ENCODE assay signal across 27 mouse cellular contexts in genomic region chr15:86339736-86340135, GRCm38 (mm10).
"Had no signal": no experiment of that assay in that cellular context is flagged by ENCODE, and none has a peak within 500 bp of the region (broad histone marks: within the 10 kb centered on the region; RNA-seq: fewer than 3 reads in every experiment).

No protein-coding gene starts in this region.

- H3K4me1 ChIP-seq: heart, embryonic 15.5 days; liver, embryonic 13.5 days had no signal

- H3K4me2 ChIP-seq: heart, embryonic 11.5 days; heart, embryonic 13.5 days; heart, embryonic 15.5 days; hindbrain, embryonic 14.5 days; intestine, embryonic 15.5 days; limb, embryonic 12.5 days; liver, embryonic 11.5 days; liver, embryonic 13.5 days had no signal

- H3K27me3 ChIP-seq: heart, embryonic 15.5 days; intestine, embryonic 15.5 days; limb, embryonic 12.5 days; liver, embryonic 13.5 days had no signal

- H3K36me3 ChIP-seq: heart, embryonic 13.5 days; heart, embryonic 15.5 days; intestine, embryonic 15.5 days; limb, embryonic 10.5 days; limb, embryonic 12.5 days; liver, embryonic 13.5 days had no signal

- H3K4me3 ChIP-seq: gastrocnemius, adult 2 months; heart, adult 2 months; heart, embryonic 13.5 days; heart, embryonic 15.5 days; intestine, embryonic 15.5 days; left cerebral cortex, adult 2 months; limb, embryonic 10.5 days; limb, embryonic 12.5 days; liver, embryonic 13.5 days had no signal

- H3K27ac ChIP-seq: gastrocnemius, adult 2 months; heart, adult 2 months; heart, embryonic 13.5 days; heart, embryonic 15.5 days; hindbrain, postnatal 0 days; intestine, embryonic 15.5 days; left cerebral cortex, adult 2 months; limb, embryonic 12.5 days; liver, embryonic 13.5 days had no signal

- ATAC-seq: forebrain, embryonic 16.5 days; hindbrain, postnatal 0 days; inflammation-experienced regulatory T-cells, adult 6 months; intestine, embryonic 15.5 days; intestine, postnatal 0 days had no signal

- H3K9me3 ChIP-seq: heart, embryonic 13.5 days; heart, embryonic 15.5 days; intestine, embryonic 15.5 days; limb, embryonic 10.5 days; limb, embryonic 12.5 days; liver, embryonic 13.5 days had no signal

- DNase-seq: gastrocnemius, adult 2 months; gastrocnemius, postnatal 10 days; gastrocnemius, postnatal 25 days; heart, adult 11 months; heart, adult 2 months; heart, postnatal 14 days; heart, postnatal 36 days; kidney, adult 18-20 months; kidney, adult 8-10 months; kidney, postnatal 14 days; kidney, postnatal 36 days; layer of hippocampus, adult 9-11 months; liver; liver, embryonic 13.5 days had no signal

- H3K9ac ChIP-seq: heart, embryonic 13.5 days; heart, embryonic 15.5 days; hindbrain, embryonic 14.5 days; intestine, embryonic 15.5 days; limb, embryonic 12.5 days; liver, embryonic 13.5 days had no signal
